Mouse (Mus musculus) forebrain, embryonic 15.5 days (tissue): ENCODE data around the gene Ptdss2. TPM values are rescaled to one million over a fixed set of nuclear protein-coding genes. Genes with fewer than 3 reads are reported as not detected.

Experiments
- ATAC-seq: fragments of 200-750 bp; cut with Nextera tagmentation; replicated peaks from 2 replicates; pipeline ENCODE4 v1.8.0; 2017; ENCODE audit warnings: mild to moderate bottlenecking, moderate TSS enrichment, moderate library complexity
- H3K27ac ChIP-seq: fragments of 300-500 bp; sonication (generic); replicated peaks from 2 replicates; pipeline ENCODE4 v1.5.1; 2015; ENCODE audit warnings: mild to moderate bottlenecking, inconsistent platforms
- H3K27me3 ChIP-seq: fragments of 300-500 bp; sonication (generic); 2 replicates; pipeline ENCODE4 v1.6.1; 2015; ENCODE audit warnings: inconsistent platforms
- H3K36me3 ChIP-seq: fragments of 300-500 bp; sonication (generic); 2 replicates; pipeline ENCODE4 v1.6.1; 2015; ENCODE audit warnings: mild to moderate bottlenecking, inconsistent platforms
- H3K4me1 ChIP-seq: fragments of 300-500 bp; sonication (generic); 2 replicates; pipeline ENCODE4 v1.6.1; 2015; ENCODE audit warnings: inconsistent platforms
- H3K4me2 ChIP-seq: fragments of 300-500 bp; sonication (generic); replicated peaks from 2 replicates; pipeline ENCODE4 v1.6.1; 2015; ENCODE audit warnings: mild to moderate bottlenecking, inconsistent platforms
- H3K4me3 ChIP-seq: fragments of 300-500 bp; sonication (generic); 2 replicates; pipeline ENCODE4 v1.5.1; 2015; ENCODE audit warnings: mild to moderate bottlenecking, inconsistent platforms
- H3K9ac ChIP-seq: fragments of 300-500 bp; sonication (generic); replicated peaks from 2 replicates; pipeline ENCODE4 v1.6.1; 2015; ENCODE audit warnings: mild to moderate bottlenecking, inconsistent platforms
- H3K9me3 ChIP-seq: fragments of 300-500 bp; sonication (generic); 2 replicates; pipeline ENCODE4 v1.6.1; 2016; ENCODE audit warnings: inconsistent platforms
- WGBS: fragments of 180-500 bp; shearing (Covaris S2); methylation state at CpG from one replicate; pipeline ENCODE4 v1.1.7; 2015; ENCODE audit warnings: mixed read lengths; 5-methylcytosine and 5-hydroxymethylcytosine counted together
- polyA plus RNA-seq: library from polyadenylated mRNA; unstranded; fragments of >200 nt; fragmentation: Nextera tagmentation; extraction: Ambion mirVana; gene quantifications from 2 replicates; pipeline ENCODE4 v1.2.1, GENCODE M21; 2015

Gene Ptdss2
- polyA plus RNA-seq, 1 experiment from 2014 or later: 74.5 TPM

DNA sequence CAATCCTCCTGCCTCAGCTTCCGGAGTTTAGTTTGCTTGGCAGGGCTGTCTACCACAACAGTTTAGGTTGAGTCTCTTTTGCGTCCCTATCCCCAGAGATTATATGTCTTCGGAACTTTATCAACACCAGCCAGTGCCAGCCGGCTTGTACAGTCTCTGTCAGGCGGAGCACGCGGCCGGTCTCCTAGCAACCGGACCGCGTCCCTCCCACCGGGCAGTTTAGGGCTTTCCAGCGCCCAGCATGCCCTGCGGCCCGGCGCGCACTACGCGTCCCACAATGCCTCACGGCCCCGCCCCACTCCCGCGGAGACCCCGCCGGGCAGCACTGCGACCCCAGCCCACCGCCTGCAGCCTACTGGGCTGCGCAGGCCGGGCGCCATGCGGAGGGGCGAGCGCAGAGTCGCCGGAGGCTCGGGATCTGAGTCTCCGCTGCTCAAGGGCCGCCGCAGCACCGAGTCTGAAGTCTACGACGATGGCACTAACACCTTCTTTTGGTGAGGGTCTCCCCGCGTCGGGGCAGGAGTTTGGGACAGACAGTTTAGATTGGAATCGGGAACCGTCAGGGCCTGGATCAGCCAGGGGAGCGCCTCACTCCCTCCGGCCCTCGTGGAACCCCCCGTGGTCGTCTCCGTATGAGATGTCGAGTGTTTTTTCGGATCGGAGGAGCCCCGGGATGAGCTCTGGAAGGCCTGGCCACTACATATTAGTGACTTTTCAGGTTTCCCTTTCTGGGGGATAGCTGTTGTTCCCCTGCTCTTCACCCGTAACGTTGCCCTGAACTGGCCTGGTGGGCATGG, 9.0 kb downstream of the Ptdss2 start:
- Histone ChIP-seq H3K4me2 (peak overlapping the region; percentile 88), H3K4me1 (peaks cover 22% of the 10 kb centered on the region), H3K9ac (peak overlapping the region; percentile 81), H3K36me3 (peaks cover 8% of the 10 kb centered on the region; the same call in 1 of the 2 replicates), H3K27me3 (no peaks in the 10 kb centered on the region), H3K9me3 (no peaks in the 10 kb centered on the region), H3K4me3 (peak overlapping the region; percentile 74), H3K27ac (peak overlapping the region; percentile 16; the same call in 1 of the 2 replicates)
- WGBS: under 1% methylated on average over 57 of the region's 59 CpGs
- ATAC-seq: peak; percentile 100

DNA sequence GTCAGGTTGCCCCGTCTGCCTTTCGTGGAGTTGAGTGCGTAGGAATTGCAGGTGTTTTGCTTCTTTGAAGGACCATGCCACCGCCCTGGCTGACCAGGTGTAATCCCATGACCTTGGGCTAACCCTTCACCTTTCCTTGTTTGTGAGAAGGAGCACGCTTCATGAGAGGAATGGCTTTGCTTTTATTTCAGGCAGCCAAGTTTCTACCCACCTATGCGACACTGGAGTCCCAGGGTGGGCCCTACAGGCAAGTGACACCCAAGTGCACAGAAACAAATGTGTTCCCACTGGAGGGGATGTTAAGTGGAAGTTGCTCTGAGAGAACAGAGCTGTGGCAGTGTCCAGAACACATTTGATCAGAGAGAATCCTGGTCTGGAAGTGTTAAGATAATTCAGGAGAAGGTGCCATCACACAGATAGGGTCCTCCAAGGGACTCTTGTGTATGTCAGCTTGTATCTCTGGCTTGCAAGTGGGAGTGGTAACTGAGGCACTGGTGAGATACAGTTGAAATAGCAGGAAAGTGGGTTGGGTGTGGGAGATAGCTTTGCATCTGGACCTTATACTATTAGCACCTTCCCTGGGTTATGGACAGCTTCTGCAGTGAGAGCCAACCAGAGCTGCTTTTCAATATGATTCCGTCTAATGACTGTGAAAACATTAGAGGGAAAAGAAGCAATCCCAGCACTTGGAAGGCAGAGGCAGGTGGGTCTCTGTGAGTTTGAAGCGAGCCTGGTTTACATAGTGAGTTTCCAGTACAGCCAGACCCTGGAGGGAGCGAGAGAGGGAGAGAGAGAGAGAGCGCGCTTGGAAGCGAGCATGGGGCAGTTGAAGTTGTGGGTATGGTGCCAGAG, 9.9 kb downstream of the Ptdss2 start:
- peak overlapping the region; percentile 88 for H3K4me2 ChIP-seq
- H3K27ac ChIP-seq: no peak overlapping the region
- no peaks in the 10 kb centered on the region for H3K27me3 ChIP-seq
- WGBS: 57% methylated on average over 12 of the region's 12 CpGs
- H3K9ac ChIP-seq: peak overlapping the region; percentile 81
- peaks cover 16% of the 10 kb centered on the region for H3K36me3 ChIP-seq
- no peaks in the 10 kb centered on the region for H3K9me3 ChIP-seq
- H3K4me1 ChIP-seq: peaks cover 22% of the 10 kb centered on the region
- no peak for ATAC-seq
- peak overlapping the region; percentile 74 for H3K4me3 ChIP-seq

DNA sequence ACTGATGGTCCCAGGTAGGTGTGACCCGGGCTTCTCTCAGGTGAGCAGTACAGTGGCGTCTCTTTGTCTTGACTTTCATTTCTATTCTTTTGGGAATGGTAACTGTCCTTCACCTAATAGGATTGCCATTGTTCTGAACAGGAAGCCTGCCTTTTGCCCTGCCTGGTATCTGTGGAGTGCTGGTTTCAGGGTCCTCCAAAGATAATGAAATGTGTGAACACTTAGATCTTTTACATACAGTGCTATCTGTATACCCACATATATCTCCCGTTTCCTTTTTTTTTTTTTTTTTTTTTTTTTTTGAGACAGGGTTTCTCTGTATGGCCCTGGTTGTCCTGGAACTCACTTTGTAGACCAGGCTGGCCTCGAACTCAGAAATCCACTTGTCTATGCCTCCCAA, 19.1 kb downstream of the Ptdss2 start:
- 95% methylated on average over 4 of the region's 4 CpGs for WGBS
- Histone ChIP-seq H3K4me1 (no peaks in the 10 kb centered on the region), H3K27me3 (no peaks in the 10 kb centered on the region), H3K9ac (no peak overlapping the region), H3K27ac (no peak overlapping the region), H3K4me2 (no peak overlapping the region), H3K4me3 (no peak overlapping the region), H3K9me3 (no peaks in the 10 kb centered on the region), H3K36me3 (peaks cover 26% of the 10 kb centered on the region)
- no peak for ATAC-seq

DNA sequence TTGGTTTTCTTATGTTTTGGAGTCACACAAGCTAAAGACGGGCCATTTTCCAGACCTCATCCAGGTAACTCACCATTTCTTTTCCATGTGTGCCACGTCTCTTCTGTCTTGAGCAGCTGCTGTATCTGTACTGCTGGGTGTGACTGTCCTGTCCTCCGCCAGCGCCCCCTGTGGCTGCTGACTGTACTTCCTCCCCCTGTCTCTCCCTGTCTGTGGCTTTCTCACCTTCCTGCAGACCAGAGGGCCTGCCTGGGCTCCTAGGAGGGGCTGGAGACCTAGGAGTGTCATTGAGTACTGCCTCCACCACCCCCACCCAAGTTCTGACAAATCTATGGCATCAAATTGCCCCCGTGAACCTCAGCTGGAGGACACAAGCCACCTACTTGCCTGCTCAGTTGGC, 20.9 kb downstream of the Ptdss2 start:
- Histone ChIP-seq H3K4me1 (no peaks in the 10 kb centered on the region), H3K27ac (no peak overlapping the region), H3K27me3 (no peaks in the 10 kb centered on the region), H3K9ac (no peak overlapping the region), H3K4me2 (no peak overlapping the region), H3K4me3 (no peak overlapping the region), H3K9me3 (no peaks in the 10 kb centered on the region), H3K36me3 (peaks cover 12% of the 10 kb centered on the region; the same call in 1 of the 2 replicates)
- no peak for ATAC-seq
- 54% methylated on average over 5 of the region's 5 CpGs for WGBS

DNA sequence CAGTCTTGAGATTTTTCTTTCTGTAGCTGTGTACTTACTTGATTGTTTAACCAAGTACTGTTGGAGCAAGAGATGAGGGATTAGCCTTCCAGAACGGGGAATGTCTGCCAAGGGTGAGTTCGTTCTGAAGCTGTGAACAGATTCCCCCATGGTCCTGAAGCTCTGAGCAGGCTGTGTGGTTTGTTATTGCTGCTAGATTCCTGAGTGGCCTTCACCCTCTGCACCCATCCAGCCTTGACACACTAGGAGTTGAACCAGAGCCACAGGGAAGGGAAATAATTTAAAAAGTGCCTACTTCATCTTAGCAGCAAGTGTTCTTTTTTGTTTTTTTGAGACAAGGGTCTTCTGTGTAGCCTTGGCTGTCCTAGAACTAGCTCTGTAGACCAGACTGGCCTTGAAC, 21.7 kb downstream of the Ptdss2 start:
- H3K4me3 ChIP-seq: no peak overlapping the region
- no peaks in the 10 kb centered on the region for H3K4me1 ChIP-seq
- H3K27me3 ChIP-seq: no peaks in the 10 kb centered on the region
- WGBS: 76% methylated on average over 2 of the region's 2 CpGs
- H3K36me3 ChIP-seq: peaks cover 8% of the 10 kb centered on the region; the same call in 1 of the 2 replicates
- H3K9me3 ChIP-seq: no peaks in the 10 kb centered on the region
- H3K27ac ChIP-seq: no peak overlapping the region
- H3K4me2 ChIP-seq: no peak overlapping the region
- no peak overlapping the region for H3K9ac ChIP-seq
- no peak for ATAC-seq

DNA sequence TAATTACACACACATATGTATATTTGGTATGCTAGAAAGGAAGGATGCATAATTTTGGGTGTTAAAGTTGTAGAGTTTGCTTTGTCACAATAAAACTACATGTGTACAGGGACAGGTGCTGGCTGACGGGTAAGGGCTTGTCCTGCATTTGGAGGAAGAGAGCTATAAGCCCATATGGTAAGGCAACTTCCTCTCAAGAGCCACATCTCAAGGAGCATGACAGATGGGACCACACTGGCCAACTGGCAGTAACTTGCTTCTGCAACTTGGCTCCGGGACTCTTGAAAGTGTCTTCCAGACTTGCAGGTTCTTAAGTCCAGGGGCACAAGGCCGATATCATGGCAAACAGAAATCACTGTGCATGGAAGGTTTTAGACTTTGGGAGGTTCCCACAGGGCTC, 22.5 kb downstream of the Ptdss2 start:
- no peak overlapping the region for H3K9ac ChIP-seq
- no peak for ATAC-seq
- peaks cover 8% of the 10 kb centered on the region; the same call in 1 of the 2 replicates for H3K36me3 ChIP-seq
- no peak overlapping the region for H3K4me3 ChIP-seq
- H3K27me3 ChIP-seq: no peaks in the 10 kb centered on the region
- no peak overlapping the region for H3K27ac ChIP-seq
- WGBS: 87% methylated on average over 3 of the region's 3 CpGs
- no peak overlapping the region for H3K4me2 ChIP-seq
- H3K9me3 ChIP-seq: no peaks in the 10 kb centered on the region
- H3K4me1 ChIP-seq: no peaks in the 10 kb centered on the region

DNA sequence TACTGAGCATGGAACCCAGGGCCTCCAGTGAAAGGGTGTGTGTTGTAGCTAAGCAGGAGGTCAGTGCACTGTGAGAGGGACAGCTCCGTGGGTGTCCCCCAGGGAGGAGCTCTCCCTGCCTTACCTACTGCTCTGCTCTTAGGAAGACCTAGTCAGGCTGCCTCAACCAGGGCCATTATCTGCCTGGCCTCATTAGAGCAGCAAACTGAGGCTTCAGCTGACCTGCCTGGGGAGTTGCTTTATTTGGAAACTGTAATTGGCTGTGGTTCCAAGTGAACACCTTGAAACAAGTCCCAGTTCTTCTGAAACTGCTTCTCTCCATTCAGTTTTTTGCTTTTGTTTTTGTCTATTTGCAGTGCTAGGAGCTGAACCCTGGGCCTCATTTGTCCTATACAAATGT, 23.2 kb downstream of the Ptdss2 start:
- H3K36me3 ChIP-seq: peaks cover 8% of the 10 kb centered on the region; the same call in 1 of the 2 replicates
- H3K9ac ChIP-seq: no peak overlapping the region
- 53% methylated on average over 1 of the region's 1 CpGs for WGBS
- H3K4me2 ChIP-seq: no peak overlapping the region
- H3K4me1 ChIP-seq: no peaks in the 10 kb centered on the region
- no peak overlapping the region for H3K27ac ChIP-seq
- no peaks in the 10 kb centered on the region for H3K27me3 ChIP-seq
- H3K4me3 ChIP-seq: no peak overlapping the region
- ATAC-seq: no peak
- H3K9me3 ChIP-seq: no peaks in the 10 kb centered on the region

- H3K4me1 ChIP-seq: no peaks in the 10 kb centered on the region
- H3K9ac ChIP-seq: no peak overlapping the region
- H3K4me3 ChIP-seq: no peak overlapping the region
- no peak overlapping the region for H3K4me2 ChIP-seq
- no peaks in the 10 kb centered on the region for H3K27me3 ChIP-seq
- H3K27ac ChIP-seq: no peak overlapping the region
- peaks cover 6% of the 10 kb centered on the region; the same call in 1 of the 2 replicates for H3K36me3 ChIP-seq
- no peaks in the 10 kb centered on the region for H3K9me3 ChIP-seq
- no peak for ATAC-seq
- WGBS: 89% methylated on average over 12 of the region's 12 CpGs
Observed at GRCm38 (mm10) chr7:141146043-141146595, 23.9 kb downstream of the Ptdss2 start.

- 0 out of 2 replicates have a peak, but pooled peaks cover 4% of the 10 kb centered on the region for H3K36me3 ChIP-seq
- no peak overlapping the region for H3K27ac ChIP-seq
- no peak overlapping the region for H3K4me2 ChIP-seq
- ATAC-seq: no peak
- H3K4me3 ChIP-seq: no peak overlapping the region
- no peaks in the 10 kb centered on the region for H3K9me3 ChIP-seq
- H3K9ac ChIP-seq: no peak overlapping the region
- H3K27me3 ChIP-seq: no peaks in the 10 kb centered on the region
- no peaks in the 10 kb centered on the region for H3K4me1 ChIP-seq
- 66% methylated on average over 6 of the region's 6 CpGs for WGBS
Observed at GRCm38 (mm10) chr7:141147044-141147443, 24.9 kb downstream of the Ptdss2 start.

DNA sequence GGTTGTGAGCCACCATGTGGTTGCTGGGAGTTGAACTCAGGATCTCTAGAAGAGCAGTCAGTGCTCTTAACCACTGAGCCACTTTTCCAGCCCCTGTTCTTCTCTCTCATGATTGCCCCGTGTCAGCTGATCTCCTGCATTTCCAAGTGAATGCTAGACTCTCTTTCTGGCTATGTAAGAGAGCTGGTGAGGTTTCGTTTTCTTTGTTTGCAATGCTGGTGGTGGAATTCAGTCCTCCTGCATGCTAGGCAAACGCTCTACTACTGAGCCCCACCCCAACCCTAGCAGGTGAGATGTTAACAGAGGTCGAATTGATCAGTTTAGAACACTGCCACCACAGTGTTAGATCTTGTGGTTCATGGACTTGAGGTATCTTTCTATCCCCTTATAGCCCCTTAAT, 26.5 kb downstream of the Ptdss2 start:
- H3K27ac ChIP-seq: no peak overlapping the region
- no peak overlapping the region for H3K9ac ChIP-seq
- H3K9me3 ChIP-seq: no peaks in the 10 kb centered on the region
- H3K4me1 ChIP-seq: no peaks in the 10 kb centered on the region
- H3K27me3 ChIP-seq: no peaks in the 10 kb centered on the region
- 81% methylated on average over 4 of the region's 4 CpGs for WGBS
- H3K4me2 ChIP-seq: no peak overlapping the region
- H3K36me3 ChIP-seq: peaks cover 4% of the 10 kb centered on the region; the same call in 1 of the 2 replicates
- no peak for ATAC-seq
- no peak overlapping the region for H3K4me3 ChIP-seq

DNA sequence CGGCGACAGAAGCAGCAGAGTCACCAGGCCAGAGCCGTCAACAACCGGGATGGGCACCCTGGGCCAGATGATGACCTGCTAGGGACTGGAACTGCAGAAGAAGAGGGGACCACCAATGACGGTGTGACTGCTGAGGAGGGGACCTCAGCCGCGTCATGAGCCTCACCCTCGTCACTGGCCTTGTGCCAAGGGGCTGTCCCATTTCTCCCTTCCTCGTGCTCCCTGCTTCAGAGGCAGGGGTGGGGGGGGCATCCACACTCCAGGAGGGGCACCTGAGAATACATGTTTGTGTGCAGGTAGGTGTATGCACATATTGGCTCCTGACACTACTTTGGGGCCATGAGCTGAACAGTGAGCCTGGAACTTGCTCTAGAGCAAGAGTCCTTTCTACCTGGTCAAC, 33.2 kb downstream of the Ptdss2 start:
- no peaks in the 10 kb centered on the region for H3K27me3 ChIP-seq
- no peak for ATAC-seq
- WGBS: 82% methylated on average over 9 of the region's 9 CpGs
- H3K4me3 ChIP-seq: no peak overlapping the region
- no peaks in the 10 kb centered on the region for H3K9me3 ChIP-seq
- no peak overlapping the region for H3K9ac ChIP-seq
- H3K4me1 ChIP-seq: no peaks in the 10 kb centered on the region
- H3K4me2 ChIP-seq: no peak overlapping the region
- peaks cover 17% of the 10 kb centered on the region for H3K36me3 ChIP-seq
- H3K27ac ChIP-seq: no peak overlapping the region

DNA sequence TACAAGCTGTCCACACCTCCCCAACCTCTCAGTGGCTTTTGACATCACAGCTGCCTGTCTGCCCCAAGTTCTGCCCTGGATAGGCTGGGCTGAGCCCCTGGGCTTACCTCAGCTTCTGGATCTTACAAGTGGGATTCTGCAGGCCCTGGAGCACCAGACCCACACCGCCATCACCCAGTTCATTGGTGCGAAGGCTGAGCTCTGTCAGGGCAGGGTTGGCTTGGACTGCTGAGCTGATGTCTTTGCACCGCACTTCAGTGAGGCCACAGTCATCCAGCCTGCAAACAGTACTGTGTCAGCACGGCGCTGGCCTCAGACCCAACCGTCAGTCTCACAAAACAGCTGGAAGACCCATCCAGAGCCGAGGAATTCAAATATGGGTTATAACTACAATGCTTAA, 42.2 kb downstream of the Ptdss2 start:
- H3K27me3 ChIP-seq: no peaks in the 10 kb centered on the region
- no peaks in the 10 kb centered on the region for H3K9me3 ChIP-seq
- no peak overlapping the region for H3K9ac ChIP-seq
- peaks cover 17% of the 10 kb centered on the region for H3K36me3 ChIP-seq
- 97% methylated on average over 7 of the region's 7 CpGs for WGBS
- no peak overlapping the region for H3K27ac ChIP-seq
- ATAC-seq: no peak
- no peak overlapping the region for H3K4me2 ChIP-seq
- no peak overlapping the region for H3K4me3 ChIP-seq
- peaks cover 16% of the 10 kb centered on the region for H3K4me1 ChIP-seq
